Mouse (Mus musculus): ENCODE results near the gene Adgrb3. TPM values are rescaled to one million over a fixed set of nuclear protein-coding genes. Genes with fewer than 3 reads are reported as not detected.
"Not testable (repeated sequence)": the region's sequence is repeated elsewhere in the genome, so short reads cannot be mapped to it uniquely, and the experiment has no call there.

Adgrb3 gene
- total RNA-seq, 2 experiments from 2014 or later: 0.07 TPM; not detected in 1

- DNase-seq: no peak
- intact Hi-C loops (cut with DNase I): no loop called here
Measured at GRCm38 (mm10) chr1:25034161-25034560, 795.3 kb downstream of the Adgrb3 start.

GRCm38 (mm10) chr1:25033155-25034095 lies 796.1 kb downstream of the Adgrb3 start:
- intact Hi-C loops (cut with DNase I): no loop called here
- DNase-seq: no peak

GRCm38 (mm10) chr1:25023156-25023555 lies 806.4 kb downstream of the Adgrb3 start:
- no peak for DNase-seq
- intact Hi-C loops (cut with DNase I): no loop called here

GRCm38 (mm10) chr1:25017851-25018250 lies 811.7 kb downstream of the Adgrb3 start:
- DNase-seq; intact Hi-C loops (cut with DNase I): not testable (repeated sequence)
